Comparison of ENCODE assay signal across 17 mouse cellular contexts in the genomic region with DNA sequence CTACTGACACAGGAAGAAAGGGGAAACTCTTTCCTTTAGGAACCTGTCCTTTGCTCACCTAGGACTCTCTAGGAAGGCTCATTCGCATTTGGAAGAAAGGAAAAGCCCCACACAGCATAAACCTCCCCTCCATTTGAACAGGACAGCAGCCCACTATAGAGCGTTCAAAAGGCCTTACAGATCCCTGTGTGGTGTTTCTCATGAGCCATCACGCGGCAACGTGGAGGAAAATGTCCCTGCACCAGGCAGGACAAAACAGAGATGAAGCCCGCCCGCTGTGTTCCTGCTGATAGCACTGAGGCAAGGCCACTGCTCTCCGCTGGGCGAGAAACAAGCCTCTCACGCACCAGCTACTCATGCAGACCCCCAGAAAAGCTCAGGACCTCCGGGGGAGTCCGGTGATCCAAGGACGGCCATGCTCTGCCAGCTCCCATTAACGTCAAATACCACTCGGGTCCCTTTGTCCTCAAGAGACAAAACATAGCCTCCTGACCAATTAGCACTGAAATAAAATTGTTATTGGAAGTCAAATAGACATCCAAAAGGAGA. TPM values are rescaled to one million over a fixed set of nuclear protein-coding genes. Genes with fewer than 3 reads are reported as not detected.
DNase-seq lines count a peak whose midpoint lies in the region; ATAC-seq and TF ChIP-seq lines count a peak whose summit lies in the region.
"Had no signal": no experiment of that assay in that cellular context is flagged by ENCODE, and none has a peak within 500 bp of the region (broad histone marks: within the 10 kb centered on the region; RNA-seq: fewer than 3 reads in every experiment).

No protein-coding gene starts in this region.

- TF ChIP-seq CTCF in cerebellum, adult 2 months (IDR thresholded peaks at IDR 0.05; ENCODE audit: borderline replicate concordance, insufficient read depth, low read depth, low read length) = no peak
- no peak for TF ChIP-seq CTCF in hindbrain, postnatal 0 days (IDR thresholded peaks at IDR 0.05; ENCODE audit: low read depth)

- peak; percentile 24 to 49 for DNase-seq in cerebellum, postnatal 10 days
- no peak for DNase-seq in cerebellum, adult 2 months
- no peak for DNase-seq in neural tube, embryonic 10.5 days (ENCODE audit: extremely low spot score, low spot score)
- DNase-seq in hindbrain, postnatal 0 days (ENCODE audit: low spot score) = peak; percentile 38
- DNase-seq in retina, postnatal 1 day = peak; percentile 91
- no peak for DNase-seq in testis, postnatal 14 days (ENCODE audit: low spot score)
- no peak for DNase-seq in heart, adult 11 months
- DNase-seq: adrenal gland, adult 8-10 months; cerebellum, adult 9-10 months; gastrocnemius, postnatal 25 days; kidney, postnatal 4 days; lung, postnatal 10 days had no signal

- H3K36me3 ChIP-seq in neural tube, embryonic 15.5 days = no peaks in the 10 kb centered on the region
- H3K36me3 ChIP-seq in hindbrain, postnatal 0 days (ENCODE audit: insufficient read depth, low read length) = no peaks in the 10 kb centered on the region
- H3K36me3 ChIP-seq: heart, embryonic 12.5 days; limb, embryonic 15.5 days had no signal

- ATAC-seq in neural tube, embryonic 15.5 days (ENCODE audit: low FRiP score) = peak; percentile 37
- peak; percentile 47 for ATAC-seq in hindbrain, postnatal 0 days

- no peak overlapping the region for H3K4me3 ChIP-seq in cerebellum, adult 2 months (replicated peaks; ENCODE audit: insufficient read depth, low read depth, low read length)
- H3K4me3 ChIP-seq in neural tube, embryonic 15.5 days (replicated peaks) = no peak overlapping the region
- no peak overlapping the region for H3K4me3 ChIP-seq in hindbrain, postnatal 0 days (ENCODE audit: low read length)
- H3K4me3 ChIP-seq: heart, embryonic 12.5 days; limb, embryonic 15.5 days; myocyte had no signal

- no peaks in the 10 kb centered on the region for H3K27me3 ChIP-seq in cerebellum, adult 2 months (ENCODE audit: control insufficient read depth, insufficient read depth, low read length)
- no peaks in the 10 kb centered on the region for H3K27me3 ChIP-seq in neural tube, embryonic 15.5 days (replicated peaks)
- no peaks in the 10 kb centered on the region for H3K27me3 ChIP-seq in hindbrain, postnatal 0 days (ENCODE audit: insufficient read depth, low read length)
- H3K27me3 ChIP-seq: heart, embryonic 12.5 days; limb, embryonic 15.5 days had no signal

- H3K4me1 ChIP-seq in cerebellum, adult 2 months (ENCODE audit: control insufficient read depth, insufficient read depth, low read length) = no peaks in the 10 kb centered on the region
- 0 out of 2 replicates have a peak, but pooled peaks cover 3% of the 10 kb centered on the region for H3K4me1 ChIP-seq in neural tube, embryonic 15.5 days
- no peaks in the 10 kb centered on the region for H3K4me1 ChIP-seq in hindbrain, postnatal 0 days (ENCODE audit: insufficient read depth, low read length)
- H3K4me1 ChIP-seq: heart, embryonic 12.5 days; limb, embryonic 15.5 days had no signal

- no peak overlapping the region for H3K4me2 ChIP-seq in neural tube, embryonic 15.5 days
- no peak overlapping the region for H3K4me2 ChIP-seq in hindbrain, postnatal 0 days (ENCODE audit: low read depth, low read length)
- H3K4me2 ChIP-seq: heart, embryonic 12.5 days; limb, embryonic 15.5 days had no signal

- no peak for TF ChIP-seq POLR2A in cerebellum, adult 2 months (IDR thresholded peaks at IDR 0.05; ENCODE audit: borderline replicate concordance, insufficient read depth, low read length)

- no peaks in the 10 kb centered on the region for H3K9me3 ChIP-seq in neural tube, embryonic 15.5 days (replicated peaks)
- H3K9me3 ChIP-seq in hindbrain, postnatal 0 days (ENCODE audit: low read length) = no peaks in the 10 kb centered on the region
- H3K9me3 ChIP-seq: limb, embryonic 15.5 days had no signal

- no peak overlapping the region for H3K27ac ChIP-seq in cerebellum, adult 2 months (ENCODE audit: insufficient read depth, low read length)
- no peak overlapping the region for H3K27ac ChIP-seq in neural tube, embryonic 15.5 days (replicated peaks)
- H3K27ac ChIP-seq in hindbrain, postnatal 0 days = no peak overlapping the region
- H3K27ac ChIP-seq: limb, embryonic 15.5 days had no signal

- WGBS in cerebellum, adult 2 months = 33% methylated on average over 15 of the region's 15 CpGs
- 53% methylated on average over 15 of the region's 15 CpGs for WGBS in neural tube, embryonic 15.5 days
- WGBS in hindbrain, postnatal 0 days = 28% methylated on average over 15 of the region's 15 CpGs

- H3K9ac ChIP-seq in neural tube, embryonic 15.5 days (replicated peaks) = no peak overlapping the region
- no peak overlapping the region for H3K9ac ChIP-seq in hindbrain, postnatal 0 days (replicated peaks; ENCODE audit: low read length)
- H3K9ac ChIP-seq: heart, embryonic 12.5 days; limb, embryonic 15.5 days had no signal

RNA-seq across cellular contexts. Expression of gene Dnm3, which starts 51.8 kb away (rescaled TPM):
- polyA plus RNA-seq in cerebellum, adult 2 months (2012; rRNA removed) = 93.6 and 94.3 TPM in 2 replicates
- polyA plus RNA-seq in neural tube, embryonic 15.5 days (2015; fragmentation: Nextera tagmentation; extraction: Ambion mirVana) = 53.3 and 60.8 TPM in 2 replicates
- 64.7 and 78.2 TPM in 2 replicates for total RNA-seq in hindbrain, postnatal 0 days (2014; rRNA removed)
- polyA plus RNA-seq in hindbrain, postnatal 0 days (2015; fragmentation: Nextera tagmentation; extraction: Ambion mirVana) = 52.3 and 56.3 TPM in 2 replicates
- total RNA-seq: MEL had no signal

Comparison
In these comparisons a context has a peak if more than half of its experiments do, and no peak if none do; other contexts are left out.
1. DNase-seq: peak in cerebellum, postnatal 10 days (2 of 2), hindbrain, postnatal 0 days (single experiment) and retina, postnatal 1 day (single experiment); none in cerebellum, adult 2 months (0 of 2), neural tube, embryonic 10.5 days (single experiment), testis, postnatal 14 days (single experiment) and heart, adult 11 months (single experiment).